Mouse (Mus musculus): Measurements from ENCODE around the gene H2-M3.

DNA sequence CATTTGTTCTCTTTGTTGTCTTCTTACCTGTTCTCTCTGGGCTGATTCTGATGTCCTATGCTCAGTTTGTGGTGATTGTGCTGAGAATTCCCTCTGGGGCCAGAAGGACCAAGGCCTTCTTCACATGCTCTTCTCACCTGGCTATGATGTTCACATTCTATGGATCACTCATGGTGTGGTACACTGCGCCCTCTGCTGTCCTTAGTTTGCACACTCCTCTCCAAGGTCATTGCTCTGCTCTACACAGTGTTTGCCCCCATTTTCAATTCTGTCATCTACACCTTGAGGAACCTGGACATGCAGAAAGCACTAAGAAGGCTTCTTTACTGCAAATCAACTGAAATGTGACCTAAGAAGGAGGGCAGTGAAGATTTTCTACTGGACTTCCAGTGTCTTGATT, 19.5 kb upstream of the H2-M3 start:
- no peak for TF ChIP-seq CEBPB (IDR thresholded peaks at IDR 0.05; ENCODE audit: insufficient read depth, poor library complexity, severe bottlenecking)
- no peak for TF ChIP-seq POLR2AphosphoS2 (IDR thresholded peaks at IDR 0.05; ENCODE audit: insufficient read length, low read depth)
- TF ChIP-seq E2F4 (IDR thresholded peaks at IDR 0.05; ENCODE audit: insufficient read depth), result no peak
- TF ChIP-seq POLR2A (IDR thresholded peaks at IDR 0.05; ENCODE audit: insufficient read length, low read depth), result no peak
- TF ChIP-seq USF1 (IDR thresholded peaks at IDR 0.05; ENCODE audit: low read depth), result no peak

All from myocyte (in vitro differentiated cells).